8 mouse cellular contexts compared by ENCODE assay signal in genomic region chr5:105925568-105926255, GRCm38 (mm10). TPM values are rescaled to one million over a fixed set of nuclear protein-coding genes. Genes with fewer than 3 reads are reported as not detected.
A peak's percentile ranks its signal among the peaks of the same experiment; 100 is the strongest.
DNase-seq lines count a peak whose midpoint lies in the region; ATAC-seq lines count a peak whose summit lies in the region.

No protein-coding gene starts in this region.

- no peak overlapping the region for H3K4me3 ChIP-seq in hindbrain, embryonic 12.5 days
- no peak overlapping the region for H3K4me3 ChIP-seq in hindbrain, embryonic 13.5 days

- H3K4me1 ChIP-seq in hindbrain, embryonic 12.5 days = peaks cover 9% of the 10 kb centered on the region
- peaks cover 14% of the 10 kb centered on the region for H3K4me1 ChIP-seq in hindbrain, embryonic 13.5 days (replicated peaks)

- no peak overlapping the region for H3K27ac ChIP-seq in hindbrain, embryonic 12.5 days
- no peak overlapping the region for H3K27ac ChIP-seq in hindbrain, embryonic 13.5 days

- peaks cover 5% of the 10 kb centered on the region; the same call in 1 of the 2 replicates for H3K36me3 ChIP-seq in hindbrain, embryonic 12.5 days
- peaks cover 17% of the 10 kb centered on the region for H3K36me3 ChIP-seq in hindbrain, embryonic 13.5 days

- H3K27me3 ChIP-seq in hindbrain, embryonic 12.5 days = no peaks in the 10 kb centered on the region
- no peaks in the 10 kb centered on the region for H3K27me3 ChIP-seq in hindbrain, embryonic 13.5 days

- no peak overlapping the region for H3K4me2 ChIP-seq in hindbrain, embryonic 12.5 days (replicated peaks)
- H3K4me2 ChIP-seq in hindbrain, embryonic 13.5 days = no peak overlapping the region

- no peak overlapping the region for H3K9ac ChIP-seq in hindbrain, embryonic 12.5 days
- no peak overlapping the region for H3K9ac ChIP-seq in hindbrain, embryonic 13.5 days

- DNase-seq in 3T3-L1 (ENCODE audit: low read depth, low spot score) (peak; percentile 17), NIH3T3 (ENCODE audit: low read depth) (peak; percentile 26)
- DNase-seq in induced T-regulatory cell, adult 2 months (ENCODE audit: low read depth) = peak; percentile 24
- DNase-seq in embryo, embryonic 10.5 days (ENCODE audit: low spot score) = no peak
- no peak for DNase-seq in c-Kit-positive CD71-positive TER-119-positive erythroid progenitor cells, embryonic 14.5 days (ENCODE audit: low spot score)

- WGBS in hindbrain, embryonic 12.5 days = 66% methylated on average over 14 of the region's 14 CpGs
- WGBS in hindbrain, embryonic 13.5 days = 77% methylated on average over 14 of the region's 14 CpGs

- 0 out of 2 replicates have a peak, but pooled peaks have one; percentile 36 for ATAC-seq in hindbrain, embryonic 12.5 days (ENCODE audit: low FRiP score)
- no peak for ATAC-seq in hindbrain, embryonic 13.5 days (ENCODE audit: low FRiP score)
- no peak for ATAC-seq in granulocyte monocyte progenitor cell, adult 5-6 weeks (replicated peaks; ENCODE audit: poor library complexity, severe bottlenecking)

- no peaks in the 10 kb centered on the region for H3K9me3 ChIP-seq in hindbrain, embryonic 12.5 days (replicated peaks)
- H3K9me3 ChIP-seq in hindbrain, embryonic 13.5 days = no peaks in the 10 kb centered on the region

RNA-seq across cellular contexts. Expression of gene Zfp326, which starts 49.3 kb away (rescaled TPM):
- polyA plus RNA-seq in hindbrain, embryonic 12.5 days (2016; fragmentation: Nextera tagmentation; extraction: Ambion mirVana) = 64.7 and 65.6 TPM in 2 replicates
- 56.5 and 60.5 TPM in 2 replicates for polyA plus RNA-seq in hindbrain, embryonic 13.5 days (2015; fragmentation: Nextera tagmentation; extraction: Ambion mirVana)
- 33.5 and 33.9 TPM in 2 replicates for total RNA-seq in granulocyte monocyte progenitor cell, adult 5-6 weeks (2014; fragmentation: Nextera tagmentation)
- total RNA-seq in granulocyte monocyte progenitor cell, adult 5-6 weeks (2017) = 48.7 and 49.1 TPM in 2 replicates

Comparison
In these comparisons a context has a peak if more than half of its experiments do, and no peak if none do; other contexts are left out.
1. DNase-seq: peak in 3T3-L1 (single experiment), NIH3T3 (single experiment) and induced T-regulatory cell, adult 2 months (single experiment); none in embryo, embryonic 10.5 days (single experiment) and c-Kit-positive CD71-positive TER-119-positive erythroid progenitor cells, embryonic 14.5 days (single experiment).